Mouse (Mus musculus) midbrain, postnatal 0 days (tissue): ENCODE measurements around the gene A930018P22Rik. TPM values are rescaled to one million over a fixed set of nuclear protein-coding genes. Genes with fewer than 3 reads are reported as not detected.

ENCODE experiments used
- ATAC-seq: fragments of 200-750 bp; cut with Nextera tagmentation; 2 replicates; pipeline ENCODE4 v1.8.0; 2017; ENCODE audit warnings: moderate number of reproducible peaks, mild to moderate bottlenecking, moderate TSS enrichment, moderate library complexity; ENCODE audit not compliant: low FRiP score
- DNase-seq: peaks from one replicate; pipeline ENCODE4 v3.0.0-alpha.2; 2015; ENCODE audit warnings: low spot score
- H3K27ac ChIP-seq: fragments of 300-500 bp; sonication (generic); 2 replicates; pipeline ENCODE4 v1.5.1; 2014; ENCODE audit warnings: low read depth, mild to moderate bottlenecking, low read length, mixed read lengths
- H3K27me3 ChIP-seq: fragments of 300-500 bp; sonication (generic); 2 replicates; pipeline ENCODE4 v1.6.1; 2014; ENCODE audit warnings: low read length, control low read depth, mixed read lengths; ENCODE audit not compliant: insufficient read depth
- H3K36me3 ChIP-seq: fragments of 300-500 bp; sonication (generic); 2 replicates; pipeline ENCODE4 v1.6.1; 2014; ENCODE audit warnings: low read length, control low read depth, mixed read lengths; ENCODE audit not compliant: insufficient read depth
- H3K4me1 ChIP-seq: fragments of 300-500 bp; sonication (generic); 2 replicates; pipeline ENCODE4 v1.6.1; 2014; ENCODE audit warnings: mild to moderate bottlenecking, control low read depth, antibody characterized with exemption, low read length, mixed read lengths; ENCODE audit not compliant: insufficient read depth
- H3K4me2 ChIP-seq: fragments of 300-500 bp; sonication (generic); 2 replicates; pipeline ENCODE4 v1.6.1; 2014; ENCODE audit warnings: low read depth, mild to moderate bottlenecking, low read length, mixed read lengths; ENCODE audit not compliant: poor library complexity, severe bottlenecking
- H3K4me3 ChIP-seq: fragments of 300-500 bp; sonication (generic); 2 replicates; pipeline ENCODE4 v1.5.1; 2014; ENCODE audit warnings: low read depth, mild to moderate bottlenecking, low read length, moderate library complexity
- H3K9ac ChIP-seq: fragments of 300-500 bp; sonication (generic); replicated peaks from 2 replicates; pipeline ENCODE4 v1.6.1; 2014; ENCODE audit warnings: mild to moderate bottlenecking, low read length, moderate library complexity, mixed read lengths; ENCODE audit not compliant: poor library complexity, severe bottlenecking
- H3K9me3 ChIP-seq: fragments of 300-500 bp; sonication (generic); 2 replicates; pipeline ENCODE4 v1.6.1; 2016; ENCODE audit warnings: low read length, control low read depth
- CTCF ChIP-seq: IDR thresholded peaks from 2 replicates; pipeline ENCODE4 v1.5.1; 2016; ENCODE audit warnings: antibody characterized with exemption, mild to moderate bottlenecking
- WGBS: fragments of 180-500 bp; shearing (Covaris S2); extraction: QIAGEN DNeasy Blood & Tissue Kit; methylation state at CpG from one replicate; pipeline ENCODE4 v1.1.7; 2014; 5-methylcytosine and 5-hydroxymethylcytosine counted together
- polyA plus RNA-seq: library from polyadenylated mRNA; unstranded; fragments of >200 nt; fragmentation: Nextera tagmentation; extraction: Ambion mirVana; gene quantifications from 2 replicates; pipeline ENCODE4 v1.2.1, GENCODE M21; 2015
- total RNA-seq: library from RNA; depleted of rRNA; stranded (reverse); fragments of >200 nt; gene quantifications from 2 replicates; pipeline ENCODE4 v1.2.3, GENCODE M21; 2014

The A930018P22Rik gene
- total and polyA plus RNA-seq, 2 experiments from 2014 or later: 0.26 TPM; not detected in 1

GRCm38 (mm10) chr2:104150608-104151397 lies 28.2 kb downstream of the A930018P22Rik start:
- no peaks in the 10 kb centered on the region for H3K9me3 ChIP-seq
- H3K9ac ChIP-seq: no peak overlapping the region
- H3K27me3 ChIP-seq: no peaks in the 10 kb centered on the region
- H3K4me1 ChIP-seq: no peaks in the 10 kb centered on the region
- H3K36me3 ChIP-seq: peaks cover 31% of the 10 kb centered on the region
- no peak overlapping the region for H3K27ac ChIP-seq
- no peak overlapping the region for H3K4me2 ChIP-seq
- DNase-seq (no peak), ATAC-seq (no peak)
- 85% methylated on average over 6 of the region's 6 CpGs for WGBS
- H3K4me3 ChIP-seq: no peak overlapping the region
- no peak for TF ChIP-seq CTCF

- H3K9ac ChIP-seq: no peak overlapping the region
- peaks cover 30% of the 10 kb centered on the region for H3K36me3 ChIP-seq
- no peak overlapping the region for H3K27ac ChIP-seq
- H3K4me1 ChIP-seq: no peaks in the 10 kb centered on the region
- DNase-seq (no peak), ATAC-seq (no peak)
- no peaks in the 10 kb centered on the region for H3K27me3 ChIP-seq
- 83% methylated on average over 4 of the region's 4 CpGs for WGBS
- H3K4me2 ChIP-seq: no peak overlapping the region
- no peak overlapping the region for H3K4me3 ChIP-seq
- no peak for TF ChIP-seq CTCF
- H3K9me3 ChIP-seq: no peaks in the 10 kb centered on the region
Observed at GRCm38 (mm10) chr2:104153345-104153744, 30.8 kb downstream of the A930018P22Rik start.

GRCm38 (mm10) chr2:104153876-104154275 lies 31.3 kb downstream of the A930018P22Rik start:
- DNase-seq: no peak
- no peak overlapping the region for H3K4me2 ChIP-seq
- no peaks in the 10 kb centered on the region for H3K4me1 ChIP-seq
- H3K27ac ChIP-seq: no peak overlapping the region
- no peak for TF ChIP-seq CTCF
- no peak overlapping the region for H3K4me3 ChIP-seq
- 85% methylated on average over 3 of the region's 3 CpGs for WGBS
- no peak for ATAC-seq
- no peaks in the 10 kb centered on the region for H3K27me3 ChIP-seq
- peaks cover 25% of the 10 kb centered on the region for H3K36me3 ChIP-seq
- no peaks in the 10 kb centered on the region for H3K9me3 ChIP-seq
- no peak overlapping the region for H3K9ac ChIP-seq

GRCm38 (mm10) chr2:104157831-104158230 lies 35.3 kb downstream of the A930018P22Rik start:
- no peak overlapping the region for H3K4me3 ChIP-seq
- H3K36me3 ChIP-seq: peaks cover 1% of the 10 kb centered on the region
- no peaks in the 10 kb centered on the region for H3K9me3 ChIP-seq
- H3K27ac ChIP-seq: no peak overlapping the region
- H3K4me2 ChIP-seq: no peak overlapping the region
- ATAC-seq: no peak
- H3K9ac ChIP-seq: no peak overlapping the region
- no peaks in the 10 kb centered on the region for H3K27me3 ChIP-seq
- no peak for DNase-seq
- H3K4me1 ChIP-seq: no peaks in the 10 kb centered on the region
- 78% methylated on average over 4 of the region's 4 CpGs for WGBS
- TF ChIP-seq CTCF: no peak

GRCm38 (mm10) chr2:104163418-104163817 lies 40.8 kb downstream of the A930018P22Rik start:
- Histone ChIP-seq H3K4me2 (no peak overlapping the region), H3K9me3 (no peaks in the 10 kb centered on the region), H3K9ac (no peak overlapping the region), H3K27ac (no peak overlapping the region), H3K27me3 (no peaks in the 10 kb centered on the region), H3K36me3 (peaks cover 4% of the 10 kb centered on the region; the same call in 1 of the 2 replicates), H3K4me1 (no peaks in the 10 kb centered on the region), H3K4me3 (no peak overlapping the region)
- ATAC-seq (no peak), DNase-seq (no peak)
- TF ChIP-seq CTCF: no peak
- 83% methylated on average over 7 of the region's 7 CpGs for WGBS

GRCm38 (mm10) chr2:104163978-104164487 lies 41.5 kb downstream of the A930018P22Rik start:
- 84% methylated on average over 4 of the region's 4 CpGs for WGBS
- Histone ChIP-seq H3K27me3 (no peaks in the 10 kb centered on the region), H3K4me2 (no peak overlapping the region), H3K27ac (no peak overlapping the region), H3K4me3 (no peak overlapping the region), H3K4me1 (no peaks in the 10 kb centered on the region), H3K9me3 (no peaks in the 10 kb centered on the region), H3K9ac (no peak overlapping the region), H3K36me3 (peaks cover 4% of the 10 kb centered on the region; the same call in 1 of the 2 replicates)
- DNase-seq (no peak), ATAC-seq (no peak)
- TF ChIP-seq CTCF: no peak
